Mouse (Mus musculus): ENCODE measurements around the gene Man2a1.

Man2a1 gene

GRCm38 (mm10) chr17:64603134-64603533, 2.6 kb downstream of the Man2a1 start:
- DNase-seq, result no peak

GRCm38 (mm10) chr17:64603534-64603933, 3.0 kb downstream of the Man2a1 start:
- DNase-seq, result no peak

GRCm38 (mm10) chr17:64604163-64604562, 3.6 kb downstream of the Man2a1 start:
- DNase-seq, result no peak

GRCm38 (mm10) chr17:64608228-64608627, 7.7 kb downstream of the Man2a1 start:
- DNase-seq, result no peak

- no peak for DNase-seq
Observed at GRCm38 (mm10) chr17:64608923-64609598, 8.5 kb downstream of the Man2a1 start.

- DNase-seq, result no peak
Observed at GRCm38 (mm10) chr17:64609741-64610140, 9.2 kb downstream of the Man2a1 start.

- DNase-seq, result no peak
Observed at GRCm38 (mm10) chr17:64611426-64611825, 10.9 kb downstream of the Man2a1 start.

- DNase-seq, result peak; percentile 63 to 80
Observed at GRCm38 (mm10) chr17:64612135-64612885, 11.8 kb downstream of the Man2a1 start.

- DNase-seq, result peak in 1 of 2 experiments; percentile 51
Observed at GRCm38 (mm10) chr17:64612930-64613329, 12.4 kb downstream of the Man2a1 start.

GRCm38 (mm10) chr17:64613351-64613750, 12.8 kb downstream of the Man2a1 start:
- DNase-seq, result no peak

GRCm38 (mm10) chr17:64614804-64615203, 14.3 kb downstream of the Man2a1 start:
- DNase-seq, result no peak

- no peak for DNase-seq
Observed at GRCm38 (mm10) chr17:64615420-64615819, 14.9 kb downstream of the Man2a1 start.

- DNase-seq, result no peak
Observed at GRCm38 (mm10) chr17:64616259-64616658, 15.7 kb downstream of the Man2a1 start.

- peak; percentile 48 to 52 for DNase-seq
Observed at GRCm38 (mm10) chr17:64617838-64618237, 17.3 kb downstream of the Man2a1 start.

GRCm38 (mm10) chr17:64618996-64619395, 18.5 kb downstream of the Man2a1 start:
- no peak for DNase-seq

GRCm38 (mm10) chr17:64620135-64620534, 19.6 kb downstream of the Man2a1 start:
- peak in 1 of 2 experiments; percentile 39 for DNase-seq

- no peak for DNase-seq
Observed at GRCm38 (mm10) chr17:64620627-64621026, 20.1 kb downstream of the Man2a1 start.

- no peak for DNase-seq
Observed at GRCm38 (mm10) chr17:64621226-64621625, 20.7 kb downstream of the Man2a1 start.

- no peak for DNase-seq
Observed at GRCm38 (mm10) chr17:64621649-64622351, 21.3 kb downstream of the Man2a1 start.

GRCm38 (mm10) chr17:64622352-64622886, 21.9 kb downstream of the Man2a1 start:
- DNase-seq, result peak; percentile 48 to 57

GRCm38 (mm10) chr17:64624439-64624838, 23.9 kb downstream of the Man2a1 start:
- no peak for DNase-seq

GRCm38 (mm10) chr17:64628796-64629195, 28.3 kb downstream of the Man2a1 start:
- no peak for DNase-seq

GRCm38 (mm10) chr17:64629486-64629885, 28.9 kb downstream of the Man2a1 start:
- no peak for DNase-seq

Measured in lung, postnatal 4 days (tissue).